Mouse (Mus musculus): ENCODE measurements at regions not wholly inside any gene's neighbourhood (a gene's known extent, or its start where the extent isn't known, plus 50 kb on each side); places are given as distances from the start of the nearest gene placed in this dataset.
A peak's percentile ranks its signal among the peaks of the same experiment; 100 is the strongest.

DNA sequence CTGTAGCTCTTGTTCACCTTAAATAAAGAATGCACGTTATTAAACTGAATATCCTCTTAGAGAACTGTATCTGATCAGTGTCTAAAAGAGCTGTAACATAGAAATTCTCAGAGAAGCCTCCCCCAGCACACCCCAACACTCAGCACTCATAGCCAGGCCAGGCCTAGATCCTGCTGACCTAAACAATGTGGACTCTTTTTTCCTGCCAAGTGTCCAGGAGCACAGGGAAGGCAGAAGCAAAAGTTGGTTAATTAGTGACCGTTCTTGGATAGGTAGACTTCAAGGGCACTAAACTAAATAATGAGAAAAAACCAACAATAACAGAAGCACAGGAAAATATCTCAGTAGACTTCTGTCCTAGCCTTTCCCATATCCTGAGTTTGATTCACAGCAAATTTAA, 117.7 kb downstream of the Pabpc5 start:
- peak; percentile 69 for DNase-seq

DNA sequence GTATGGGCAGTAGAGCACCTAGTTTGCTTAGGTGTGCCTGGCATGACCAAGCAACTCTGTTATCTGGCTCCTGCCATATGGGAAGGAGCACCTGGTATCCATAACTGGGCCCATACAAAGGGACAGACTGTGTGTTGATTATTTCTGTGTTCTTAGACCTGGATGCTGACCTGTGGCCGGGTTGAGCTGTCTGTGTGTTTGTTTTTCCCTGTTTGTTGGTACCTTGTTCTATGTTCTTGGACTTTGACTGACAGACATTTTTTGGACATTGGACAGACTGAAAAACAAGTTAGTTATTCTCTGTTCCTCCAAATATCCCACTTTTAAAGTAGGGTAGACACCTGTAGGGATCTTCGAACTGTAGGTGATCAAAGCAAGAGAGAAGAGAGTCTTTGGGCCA, 123.6 kb downstream of the Pabpc5 start:
- DNase-seq, result peak; percentile 67
